Mouse (Mus musculus) cortical plate, adult 2 months (tissue): Measurements from ENCODE around the gene Heatr4. TPM values are rescaled to one million over a fixed set of nuclear protein-coding genes. Genes with fewer than 3 reads are reported as not detected.

ENCODE experiments used
- H3K27ac ChIP-seq: fragments of 200-500 bp; 2 replicates; pipeline ENCODE4 v1.5.1; 2012; ENCODE audit warnings: low read length, control low read depth, inconsistent platforms; ENCODE audit not compliant: insufficient read depth
- H3K4me1 ChIP-seq: fragments of 200-500 bp; 2 replicates; pipeline ENCODE4 v1.6.1; 2011; ENCODE audit warnings: low read length; ENCODE audit not compliant: control insufficient read depth, insufficient read depth
- H3K4me3 ChIP-seq: fragments of 200-500 bp; 2 replicates; pipeline ENCODE4 v1.5.1; 2011; ENCODE audit warnings: mild to moderate bottlenecking, low read length, control low read depth; ENCODE audit not compliant: insufficient read depth
- CTCF ChIP-seq: fragments of 200-500 bp; IDR thresholded peaks from 2 replicates; pipeline ENCODE4 v1.5.1; 2011; ENCODE audit warnings: mild to moderate bottlenecking, control low read depth, low read length; ENCODE audit not compliant: insufficient read depth; ENCODE audit errors: extremely low read depth
- POLR2A ChIP-seq: fragments of 200-500 bp; IDR thresholded peaks from 2 replicates; pipeline ENCODE4 v1.6.1; 2011; ENCODE audit warnings: mild to moderate bottlenecking, low read length, control low read depth; ENCODE audit not compliant: insufficient read depth; ENCODE audit errors: extremely low read depth
- polyA plus RNA-seq: library from polyadenylated mRNA; depleted of rRNA; stranded (reverse); fragments of >200 nt; gene quantifications from 2 replicates; pipeline ENCODE4 v1.2.3, GENCODE M21; 2012

Gene Heatr4
- polyA plus RNA-seq, 1 experiment = 0.02 TPM

GRCm38 (mm10) chr12:83998341-83999107, 13.9 kb upstream of the Heatr4 start:
- no peak overlapping the region for H3K4me3 ChIP-seq
- no peak overlapping the region for H3K27ac ChIP-seq
- TF ChIP-seq CTCF (no peak), POLR2A (no peak)
- peaks cover 3% of the 10 kb centered on the region for H3K4me1 ChIP-seq

GRCm38 (mm10) chr12:83997221-83997620, 12.6 kb upstream of the Heatr4 start:
- Histone ChIP-seq H3K4me1 (peaks cover 3% of the 10 kb centered on the region), H3K4me3 (no peak overlapping the region), H3K27ac (no peak overlapping the region)
- no peak for TF ChIP-seq CTCF
- no peak for TF ChIP-seq POLR2A

- H3K4me3 ChIP-seq = no peak overlapping the region
- no peak overlapping the region for H3K27ac ChIP-seq
- TF ChIP-seq CTCF (no peak), POLR2A (no peak)
- H3K4me1 ChIP-seq = no peaks in the 10 kb centered on the region
Observed at GRCm38 (mm10) chr12:83989378-83989777, 4.7 kb upstream of the Heatr4 start.

GRCm38 (mm10) chr12:83988483-83988882, 3.8 kb upstream of the Heatr4 start:
- TF ChIP-seq POLR2A (no peak), CTCF (no peak)
- Histone ChIP-seq H3K4me1 (no peaks in the 10 kb centered on the region), H3K4me3 (peak overlapping the region; percentile 42), H3K27ac (peak overlapping the region; percentile 92; the same call in 1 of the 2 replicates)

GRCm38 (mm10) chr12:83987583-83988441, 3.2 kb upstream of the Heatr4 start, which contains the start of gene Acot2:
Acot2 (plus strand) TSS chr12:83987861.
- Histone ChIP-seq H3K4me3 (peak within 1 kb of the TSS; percentile 42), H3K4me1 (no peaks in the 10 kb centered on the region), H3K27ac (peak within 1 kb of the TSS; percentile 92)
- TF ChIP-seq POLR2A (peak; percentile 61; the same call in 1 of the 2 replicates), CTCF (peak; percentile 60)

GRCm38 (mm10) chr12:83987242-83987582, 2.6 kb upstream of the Heatr4 start:
- Histone ChIP-seq H3K4me1 (no peaks in the 10 kb centered on the region), H3K27ac (peak overlapping the region; percentile 34; the same call in 1 of the 2 replicates), H3K4me3 (peak overlapping the region; percentile 42)
- TF ChIP-seq POLR2A (no peak), CTCF (no peak)

GRCm38 (mm10) chr12:83981615-83982014, 3.0 kb downstream of the Heatr4 start:
- Histone ChIP-seq H3K4me3 (no peak overlapping the region), H3K27ac (no peak overlapping the region), H3K4me1 (no peaks in the 10 kb centered on the region)
- no peak for TF ChIP-seq POLR2A
- no peak for TF ChIP-seq CTCF

GRCm38 (mm10) chr12:83978862-83979261, 5.8 kb downstream of the Heatr4 start:
- no peak for TF ChIP-seq CTCF
- TF ChIP-seq POLR2A = no peak
- Histone ChIP-seq H3K4me3 (no peak overlapping the region), H3K4me1 (no peaks in the 10 kb centered on the region), H3K27ac (no peak overlapping the region)

- Histone ChIP-seq H3K27ac (no peak overlapping the region), H3K4me1 (no peaks in the 10 kb centered on the region)
- TF ChIP-seq POLR2A = no peak
- peak; percentile 66 for TF ChIP-seq CTCF
Observed at GRCm38 (mm10) chr12:83972117-83972516, 12.5 kb downstream of the Heatr4 start.

GRCm38 (mm10) chr12:83965235-83965634, 19.4 kb downstream of the Heatr4 start:
- TF ChIP-seq CTCF = no peak
- no peak for TF ChIP-seq POLR2A
- H3K4me3 ChIP-seq = no peak overlapping the region
- H3K27ac ChIP-seq = no peak overlapping the region
- H3K4me1 ChIP-seq = no peaks in the 10 kb centered on the region

More at GRCm38 (mm10) chr12:83972117-83972516, 12.5 kb downstream of the Heatr4 start:
- H3K4me3 ChIP-seq = no peak overlapping the region
